Mouse (Mus musculus) CH12.LX (cell line): Measurements from ENCODE around the gene Npl. TPM values are rescaled to one million over a fixed set of nuclear protein-coding genes. Genes with fewer than 3 reads are reported as not detected.
A peak's percentile ranks its signal among the peaks of the same experiment; 100 is the strongest.

Experiments used
- DNase-seq: peaks from one replicate; pipeline ENCODE4 v3.0.0-alpha.2; 2013; ENCODE audit errors: extremely low read depth
- H3K27ac ChIP-seq: 2 replicates; pipeline ENCODE4 v1.5.1; 2012; ENCODE audit warnings: low read depth, mild to moderate bottlenecking, control low read depth, moderate library complexity; ENCODE audit not compliant: insufficient read depth
- H3K27me3 ChIP-seq: replicated peaks from 2 replicates; pipeline ENCODE3; 2012; ENCODE audit warnings: inconsistent platforms
- H3K36me3 ChIP-seq, 2 experiments: replicated peaks in 1 of 2; 2 replicates each; pipeline versions ENCODE3 to v1.6.1; 2012; ENCODE audit warnings: inconsistent platforms in 1 of 2, low read length in 1 of 2, mild to moderate bottlenecking in 1 of 2, mixed read lengths in 1 of 2, moderate library complexity in 1 of 2; ENCODE audit not compliant: control insufficient read depth in 1 of 2, insufficient read depth in 1 of 2
- H3K4me1 ChIP-seq, 2 experiments: 2 replicates each; pipeline ENCODE4 v1.6.1; 2012; ENCODE audit warnings: inconsistent platforms in 1 of 2, moderate library complexity in 1 of 2; ENCODE audit not compliant: insufficient read depth in 2 of 2, control insufficient read depth in 1 of 2
- H3K4me2 ChIP-seq: 2 replicates; pipeline ENCODE4 v1.6.1; 2012; ENCODE audit warnings: low read depth, mild to moderate bottlenecking, control low read depth; ENCODE audit not compliant: poor library complexity, insufficient read depth, severe bottlenecking
- H3K4me3 ChIP-seq, 3 experiments: fragments of 150-350 bp in 1 of 3; sonication (generic) in 1 of 3; replicated peaks in 1 of 3; 2 replicates each; pipeline versions ENCODE3 to v1.5.1; 2011 to 2012; ENCODE audit warnings: low read depth in 2 of 3, low read length in 2 of 3, mild to moderate bottlenecking in 2 of 3, moderate library complexity in 2 of 3, control low read depth in 1 of 3, improper control_type of control experiment in 1 of 3, inconsistent platforms in 1 of 3, mixed read lengths in 1 of 3; ENCODE audit not compliant: poor library complexity in 1 of 3
- H3K79me2 ChIP-seq: replicated peaks from 2 replicates; pipeline ENCODE4 v1.6.1; 2012; ENCODE audit warnings: mild to moderate bottlenecking, moderate library complexity; ENCODE audit not compliant: control insufficient read depth, poor library complexity, insufficient read depth, severe bottlenecking; ENCODE audit errors: extremely low read depth
- H3K9ac ChIP-seq: 2 replicates; pipeline ENCODE4 v1.6.1; 2012; ENCODE audit warnings: low read depth, mild to moderate bottlenecking, control low read depth, moderate library complexity; ENCODE audit not compliant: insufficient read depth
- H3K9me3 ChIP-seq: replicated peaks from 2 replicates; pipeline ENCODE3; 2012; ENCODE audit warnings: low read length, inconsistent platforms, mixed read lengths
- ETS1 ChIP-seq: conservative IDR thresholded peaks from 2 replicates; pipeline ENCODE4 v1.6.1; 2012; ENCODE audit warnings: low read depth, mild to moderate bottlenecking, inconsistent platforms, low read length, improper control_type of control experiment, moderate library complexity
- JUND ChIP-seq: conservative IDR thresholded peaks from 2 replicates; pipeline ENCODE4 v1.6.1; 2011; ENCODE audit warnings: low read depth, low read length, improper control_type of control experiment
- MAFK ChIP-seq: IDR thresholded peaks from 2 replicates; pipeline ENCODE4 v1.6.1; 2011; ENCODE audit warnings: low read length, improper control_type of control experiment; ENCODE audit not compliant: insufficient replicate concordance
- MAX ChIP-seq: IDR thresholded peaks from 2 replicates; pipeline ENCODE4 v1.6.1; 2011; ENCODE audit warnings: low read length, improper control_type of control experiment
- MAZ ChIP-seq: IDR thresholded peaks from 2 replicates; pipeline ENCODE4 v1.6.1; 2012; ENCODE audit warnings: low read depth, mild to moderate bottlenecking, inconsistent platforms, low read length, improper control_type of control experiment, moderate library complexity
- MYC ChIP-seq: IDR thresholded peaks from 2 replicates; pipeline ENCODE4 v1.6.1; 2011; ENCODE audit warnings: low read depth, mild to moderate bottlenecking, improper control_type of control experiment, low read length
- NELFE ChIP-seq: IDR thresholded peaks from 2 replicates; pipeline ENCODE4 v1.6.1; 2011; ENCODE audit warnings: low read depth, low read length, improper control_type of control experiment
- POLR2AphosphoS2 ChIP-seq: IDR thresholded peaks from 2 replicates; pipeline ENCODE4 v1.6.1; 2011; ENCODE audit warnings: low read depth, low read length, improper control_type of control experiment
- SIN3A ChIP-seq: IDR thresholded peaks from 2 replicates; pipeline ENCODE4 v1.6.1; 2012; ENCODE audit warnings: low read length, improper control_type of control experiment, inconsistent platforms
- SMC3 ChIP-seq: IDR thresholded peaks from 2 replicates; pipeline ENCODE4 v1.6.1; 2011; ENCODE audit warnings: low read depth, low read length, improper control_type of control experiment
- ZNF384 ChIP-seq: IDR thresholded peaks from 2 replicates; pipeline ENCODE4 v1.6.1; 2012; ENCODE audit warnings: low read depth, low read length, improper control_type of control experiment, inconsistent platforms
- dilution Hi-C: fragments of 300-500 bp; cut with MboI; formaldehyde crosslinking; loops from 2 replicates; pipeline ENCODE4 v1.14.3; 2020; ENCODE audit warnings: low sequenced_read_pairs; ENCODE audit not compliant: extremely low pct_unique_long_range_greater_than_20kb, extremely low pct_ligation_motif_present
- in situ Hi-C: fragments of 300-500 bp; cut with MboI; formaldehyde crosslinking; loops from 3 replicates; pipeline ENCODE4 v1.14.3; 2019; ENCODE audit warnings: low sequenced_read_pairs, low pct_ligation_motif_present, low pct_unique_long_range_greater_than_20kb, mixed read lengths
- polyA plus RNA-seq: library from polyadenylated mRNA; unstranded; fragments of >175 nt; gene quantifications from 2 replicates; pipeline ENCODE4 v1.2.1, GENCODE M21; 2012; ENCODE audit warnings: low read depth; ENCODE audit not compliant: insufficient read length
- total RNA-seq, 2 experiments: library from RNA; depleted of rRNA; stranded (reverse); fragments of 300-350 nt in 1 of 2; fragments of >200 nt in 1 of 2; gene quantifications; 2 replicates each; pipeline ENCODE4 v1.2.3; 2012 to 2014

The Npl gene
- total and polyA plus RNA-seq, 3 experiments, result 0.08 TPM; not detected in 2

DNA sequence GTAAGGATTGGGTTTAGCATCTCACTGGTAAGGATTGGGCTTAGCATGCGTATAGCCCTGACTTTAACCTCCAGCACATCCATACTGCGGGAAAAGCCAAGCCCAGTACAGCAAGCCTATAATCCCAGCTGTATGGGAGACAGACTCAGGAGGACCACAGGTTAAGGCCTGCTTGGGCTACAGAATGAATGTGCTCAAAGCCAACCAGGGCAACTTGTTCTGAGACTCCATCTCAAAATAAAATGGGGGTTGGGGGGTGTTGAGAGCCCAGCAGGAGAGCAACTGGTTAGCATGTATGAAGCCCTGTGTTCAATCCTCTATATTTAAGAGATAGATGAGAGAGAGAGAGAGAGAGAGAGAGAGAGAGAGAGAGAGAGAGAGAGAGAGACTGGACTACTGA lies 58.5 kb downstream of the Npl start:
- peaks cover 8 to 62% of the 10 kb centered on the region in 2 experiments for H3K4me1 ChIP-seq
- DNase-seq, result no peak
- no peak overlapping the region for H3K4me2 ChIP-seq
- H3K27me3 ChIP-seq, result no peaks in the 10 kb centered on the region
- H3K27ac ChIP-seq, result no peak overlapping the region
- peaks cover 19% of the 10 kb centered on the region for H3K79me2 ChIP-seq
- dilution Hi-C loops, result no loop called here
- no peaks in the 10 kb centered on the region for H3K9me3 ChIP-seq
- TF ChIP-seq MAFK (no peak), MYC (no peak), SIN3A (no peak), ZNF384 (no peak), MAZ (no peak), JUND (no peak), NELFE (no peak)
- TF ChIP-seq, all 38 proteins: peak for 0
- Histone ChIP-seq H3K9ac (no peak overlapping the region), H3K4me3 (no peak overlapping the region), H3K36me3 (no peaks in the 10 kb centered on the region)
- in situ Hi-C loops, result no loop called here

DNA sequence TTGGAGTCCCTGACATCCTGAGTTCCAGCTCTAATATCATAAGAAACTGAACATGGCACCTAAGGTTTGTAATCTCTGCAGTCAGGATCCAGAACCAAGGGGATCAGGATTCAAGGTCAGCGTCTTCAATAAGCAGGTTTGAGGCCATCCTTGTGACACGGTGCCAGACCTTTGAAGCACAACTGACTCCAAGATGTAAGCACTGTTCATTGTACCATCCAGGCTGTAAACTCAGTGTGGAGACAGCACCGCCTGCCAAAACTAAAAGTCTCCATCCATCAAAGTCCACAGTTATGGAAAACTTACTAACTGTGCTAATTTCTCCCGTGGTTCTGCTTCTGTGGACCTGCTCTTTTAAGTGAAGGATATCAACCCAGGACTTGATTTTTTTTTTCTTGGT lies 59.9 kb downstream of the Npl start:
- Histone ChIP-seq H3K36me3 (no peaks in the 10 kb centered on the region), H3K4me2 (no peak overlapping the region), H3K27ac (no peak overlapping the region), H3K9me3 (no peaks in the 10 kb centered on the region), H3K4me3 (no peak overlapping the region), H3K4me1 (peaks cover 8 to 53% of the 10 kb centered on the region in 2 experiments), H3K79me2 (peaks cover 30% of the 10 kb centered on the region), H3K9ac (0 out of 2 replicates have a peak overlapping the region, but pooled peaks have one; percentile 31), H3K27me3 (no peaks in the 10 kb centered on the region)
- TF ChIP-seq MAZ (no peak), NELFE (no peak), MYC (no peak)
- in situ Hi-C loops (no loop called here), dilution Hi-C loops (no loop called here)
- DNase-seq, result no peak

DNA sequence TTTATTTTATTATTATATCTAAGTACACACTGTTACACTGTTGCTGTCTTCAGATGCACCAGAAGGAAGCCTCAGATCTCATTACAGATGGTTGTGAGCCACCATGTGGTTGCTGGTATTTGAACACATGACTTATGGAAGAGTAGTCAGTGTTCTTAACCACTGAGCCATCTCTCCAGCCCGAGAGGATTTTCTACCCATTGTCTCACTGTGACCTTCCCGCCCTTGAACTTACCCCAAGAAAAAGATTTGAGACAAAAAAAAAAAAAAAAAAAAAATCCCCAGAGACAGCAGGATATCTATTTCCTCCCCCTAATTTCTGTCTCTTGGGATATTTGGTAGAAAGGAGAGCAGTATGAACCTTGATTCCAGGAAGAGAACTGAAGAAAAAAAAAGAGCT lies 60.3 kb downstream of the Npl start:
- peaks cover 35% of the 10 kb centered on the region for H3K79me2 ChIP-seq
- H3K27me3 ChIP-seq, result no peaks in the 10 kb centered on the region
- no peaks in the 10 kb centered on the region for H3K9me3 ChIP-seq
- dilution Hi-C loops, result no loop called here
- H3K36me3 ChIP-seq, result peaks cover 0 to 2% of the 10 kb centered on the region in 2 experiments
- peak; percentile 57 for DNase-seq
- TF ChIP-seq POLR2AphosphoS2 (no peak), ETS1 (no peak; the same call in 1 of the 2 replicates), SMC3 (no peak), MAX (peak; percentile 56), ZNF384 (peak; percentile 92)
- no peak overlapping the region for H3K4me3 ChIP-seq
- H3K9ac ChIP-seq, result 0 out of 2 replicates have a peak overlapping the region, but pooled peaks have one; percentile 31
- H3K27ac ChIP-seq, result peak overlapping the region; percentile 58; the same call in 1 of the 2 replicates
- peak overlapping the region; percentile 73 for H3K4me2 ChIP-seq
- H3K4me1 ChIP-seq, result peaks cover 8 to 53% of the 10 kb centered on the region in 2 experiments
- in situ Hi-C loops, result no loop called here
